8 mouse cellular contexts compared by ENCODE assay signal in genomic region chr5:20880797-20881775, GRCm38 (mm10). TPM values are rescaled to one million over a fixed set of nuclear protein-coding genes. Genes with fewer than 3 reads are reported as not detected.
DNase-seq lines count a peak whose midpoint lies in the region; ATAC-seq lines count a peak whose summit lies in the region.

No protein-coding gene starts in this region.

- H3K27me3 ChIP-seq in heart, embryonic 14.5 days (ENCODE audit: control insufficient read depth, insufficient read depth, low read length), result no peaks in the 10 kb centered on the region
- H3K27me3 ChIP-seq in liver, embryonic 13.5 days, result no peaks in the 10 kb centered on the region
- H3K27me3 ChIP-seq in splenic B cell, adult 2 months (ENCODE audit: control insufficient read depth, insufficient read depth, low read length, poor library complexity, severe bottlenecking), result no peaks in the 10 kb centered on the region

- H3K4me3 ChIP-seq in heart, embryonic 14.5 days (ENCODE audit: control insufficient read depth in 1 of 2, insufficient read depth in 1 of 2, low read depth in 1 of 2, low read length in 2 of 2), result peak overlapping the region; percentile 76 to 79
- H3K4me3 ChIP-seq in liver, embryonic 13.5 days (replicated peaks), result peak overlapping the region; percentile 91

- peaks cover 4 to 28% of the 10 kb centered on the region in 2 experiments for H3K4me1 ChIP-seq in heart, embryonic 14.5 days (ENCODE audit: control insufficient read depth in 2 of 2, insufficient read depth in 2 of 2, low read length in 2 of 2)
- H3K4me1 ChIP-seq in liver, embryonic 13.5 days (replicated peaks), result peaks cover 48% of the 10 kb centered on the region

- no peaks in the 10 kb centered on the region for H3K9me3 ChIP-seq in heart, embryonic 14.5 days (ENCODE audit: control insufficient read depth, low read length)
- H3K9me3 ChIP-seq in liver, embryonic 13.5 days (replicated peaks), result no peaks in the 10 kb centered on the region

- DNase-seq in B cell, adult 2 months, result peak; percentile 66 to 69
- DNase-seq in adrenal gland, postnatal 4 days (ENCODE audit: low spot score in 2 of 2), result peak; percentile 15 to 16
- peak; percentile 62 for DNase-seq in kidney, postnatal 14 days
- DNase-seq in liver, embryonic 13.5 days, result peak; percentile 48
- DNase-seq in naive thymus-derived CD4-positive, alpha-beta T cell, adult 2 months (ENCODE audit: low read depth), result peak; percentile 65
- peak; percentile 60 for DNase-seq in splenic B cell, adult 2 months (ENCODE audit: low read depth, low spot score)

- peaks cover 11% of the 10 kb centered on the region for H3K36me3 ChIP-seq in heart, embryonic 14.5 days (ENCODE audit: control insufficient read depth, insufficient read depth, low read length)
- H3K36me3 ChIP-seq in liver, embryonic 13.5 days, result peaks cover 10% of the 10 kb centered on the region; the same call in 1 of the 2 replicates
- no peaks in the 10 kb centered on the region for H3K36me3 ChIP-seq in splenic B cell, adult 2 months (ENCODE audit: control insufficient read depth, insufficient read depth, low read length, poor library complexity, severe bottlenecking)

- peak; percentile 34; the same call in 1 of the 2 replicates for ATAC-seq in erythroblast, adult 5-6 weeks (replicated peaks; ENCODE audit: low FRiP score, poor library complexity, severe bottlenecking)
- ATAC-seq in heart, embryonic 14.5 days (ENCODE audit: insufficient number of reproducible peaks, insufficient read depth, low FRiP score, low read depth), result peak; percentile 52
- ATAC-seq in liver, embryonic 13.5 days (ENCODE audit: low read depth), result no peak; the same call in 1 of the 2 replicates

- H3K9ac ChIP-seq in heart, embryonic 14.5 days (ENCODE audit: low read length), result peak overlapping the region; percentile 90
- peak overlapping the region; percentile 96 for H3K9ac ChIP-seq in liver, embryonic 13.5 days

- WGBS in heart, embryonic 14.5 days, result 1% methylated on average over 51 of the region's 64 CpGs
- under 1% methylated on average over 49 of the region's 64 CpGs for WGBS in liver, embryonic 13.5 days (ENCODE audit: insufficient replicate concordance)

- H3K4me2 ChIP-seq in heart, embryonic 14.5 days (ENCODE audit: low read length), result peak overlapping the region; percentile 61
- H3K4me2 ChIP-seq in liver, embryonic 13.5 days, result peak overlapping the region; percentile 74

- peak overlapping the region; percentile 88 to 96 for H3K27ac ChIP-seq in heart, embryonic 14.5 days (replicated peaks in 1 of 2; ENCODE audit: control insufficient read depth in 1 of 2, insufficient read depth in 1 of 2, low read depth in 2 of 2, low read length in 2 of 2)
- H3K27ac ChIP-seq in liver, embryonic 13.5 days, result peak overlapping the region; percentile 96

RNA-seq across cellular contexts. Expression of gene Phtf2, which starts 0.8 kb away (rescaled TPM):
- total RNA-seq in adrenal gland, postnatal 4 days (2021), result 10 to 100 TPM; 13.9 to 14.6 TPM
- total RNA-seq in erythroblast, adult 5-6 weeks (2015; ENCODE audit: low replicate concordance), result 5.8 and 6.5 TPM in 2 replicates
- total RNA-seq in erythroblast, adult 5-6 weeks (2017; ENCODE audit: low replicate concordance), result 5.7 and 6.4 TPM in 2 replicates
- polyA plus RNA-seq in heart, embryonic 14.5 days (2014; fragmentation: Nextera tagmentation; extraction: Ambion mirVana), result 44.7 and 46.0 TPM in 2 replicates
- polyA plus RNA-seq in liver, embryonic 13.5 days (2015; fragmentation: Nextera tagmentation; extraction: Ambion mirVana), result 6.2 and 8.7 TPM in 2 replicates

RNA-seq across cellular contexts. Expression of gene Tmem60, which starts 0.9 kb away (rescaled TPM):
- 10 to 100 TPM; 24.5 to 27.6 TPM for total RNA-seq in adrenal gland, postnatal 4 days (2021)
- total RNA-seq in erythroblast, adult 5-6 weeks (2015; ENCODE audit: low replicate concordance), result 16.1 and 37.8 TPM in 2 replicates
- total RNA-seq in erythroblast, adult 5-6 weeks (2017; ENCODE audit: low replicate concordance), result 2.8 and 7.0 TPM in 2 replicates
- 53.3 and 56.2 TPM in 2 replicates for polyA plus RNA-seq in heart, embryonic 14.5 days (2014; fragmentation: Nextera tagmentation; extraction: Ambion mirVana)
- polyA plus RNA-seq in liver, embryonic 13.5 days (2015; fragmentation: Nextera tagmentation; extraction: Ambion mirVana), result 39.5 and 40.6 TPM in 2 replicates

Comparison
In these comparisons a context has a peak if more than half of its experiments do, and no peak if none do; other contexts are left out.
1. DNase-seq: peak in every context shown above with its lines; median percentile 68 in B cell, adult 2 months; 65 in naive thymus-derived CD4-positive, alpha-beta T cell, adult 2 months; 62 in kidney, postnatal 14 days; 60 in splenic B cell, adult 2 months; 48 in liver, embryonic 13.5 days; 16 in adrenal gland, postnatal 4 days.